Mouse (Mus musculus) embryonic fibroblast, embryonic 13.5 days (primary cell): Measurements from ENCODE around the gene Sparcl1.

Experiments used
- CTCF ChIP-seq: IDR thresholded peaks from 2 replicates; pipeline ENCODE4 v1.5.1; 2011; ENCODE audit warnings: mild to moderate bottlenecking, control low read depth, low read length, moderate library complexity, borderline replicate concordance; ENCODE audit not compliant: insufficient read depth
- POLR2A ChIP-seq: IDR thresholded peaks from 2 replicates; pipeline ENCODE4 v1.6.1; 2011; ENCODE audit warnings: low read depth, mild to moderate bottlenecking, control low read depth, low read length, moderate library complexity

DNA sequence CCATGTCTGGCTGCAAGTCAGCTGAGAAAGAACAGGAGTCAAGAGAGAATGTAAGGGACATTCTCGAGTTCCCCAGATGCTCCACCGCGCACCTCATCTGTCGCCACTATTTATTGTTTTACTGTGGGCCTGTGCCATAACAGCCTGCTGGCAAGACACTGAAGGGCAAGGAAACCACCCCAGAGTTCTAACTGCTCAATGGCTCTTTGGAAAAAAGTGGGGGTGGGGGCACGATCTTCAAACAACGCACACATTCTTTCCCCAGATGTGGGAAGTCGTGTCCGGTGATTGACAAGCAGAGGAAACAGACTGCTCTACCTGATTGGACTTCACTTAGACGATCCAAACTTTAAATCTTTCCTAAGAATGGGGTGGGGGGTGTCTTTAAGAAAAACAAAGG is 1.5 kb downstream of the Sparcl1 start:
- TF ChIP-seq CTCF (no peak), POLR2A (no peak)
